Mouse (Mus musculus) myocyte (in vitro differentiated cells): Measurements from ENCODE around the gene Gp1ba. TPM values are rescaled to one million over a fixed set of nuclear protein-coding genes. Genes with fewer than 3 reads are reported as not detected.

Experiments used
- H3K27me3 ChIP-seq: one replicate; pipeline ENCODE4 v1.6.1; 2011; ENCODE audit not compliant: control insufficient read depth, insufficient read depth, insufficient read length
- H3K36me3 ChIP-seq: one replicate; pipeline ENCODE4 v1.6.1; 2011; ENCODE audit not compliant: control insufficient read depth, insufficient read depth
- H3K4me2 ChIP-seq: one replicate; pipeline ENCODE4 v1.6.1; 2011; ENCODE audit warnings: low read depth, control low read depth
- H3K4me3 ChIP-seq: one replicate; pipeline ENCODE4 v1.5.1; 2011; ENCODE audit warnings: mild to moderate bottlenecking, control low read depth, moderate library complexity
- H3K79me2 ChIP-seq: one replicate; pipeline ENCODE4 v1.6.1; 2011; ENCODE audit not compliant: control insufficient read depth, insufficient read depth
- H3ac ChIP-seq: one replicate; pipeline ENCODE4 v1.6.1; 2011; ENCODE audit not compliant: control insufficient read depth, insufficient read length
- E2F4 ChIP-seq: IDR thresholded peaks from one replicate; pipeline ENCODE4 v1.6.1; 2011; ENCODE audit warnings: mild to moderate bottlenecking, control low read depth, moderate library complexity; ENCODE audit not compliant: insufficient read depth
- MYOG ChIP-seq, 3 experiments: IDR thresholded peaks; one replicate each; pipeline ENCODE4 v1.6.1; 2011; ENCODE audit warnings: control low read depth in 2 of 3, low read depth in 2 of 3, mild to moderate bottlenecking in 2 of 3; ENCODE audit not compliant: insufficient read length in 2 of 3, control insufficient read depth in 1 of 3, insufficient read depth in 1 of 3
- REST ChIP-seq: IDR thresholded peaks from one replicate; pipeline ENCODE4 v1.6.1; 2011; ENCODE audit warnings: mild to moderate bottlenecking, control low read depth, moderate library complexity; ENCODE audit not compliant: insufficient read depth, insufficient read length
- polyA plus RNA-seq: library from polyadenylated mRNA; unstranded; fragments of >200 nt; fragmentation: generic; extraction: Trizol; gene quantifications from one replicate; pipeline ENCODE4 v1.2.1, GENCODE M21; 2012; ENCODE audit warnings: missing spikeins

Gp1ba gene
- polyA plus RNA-seq, 1 experiment = 0.22 TPM

DNA sequence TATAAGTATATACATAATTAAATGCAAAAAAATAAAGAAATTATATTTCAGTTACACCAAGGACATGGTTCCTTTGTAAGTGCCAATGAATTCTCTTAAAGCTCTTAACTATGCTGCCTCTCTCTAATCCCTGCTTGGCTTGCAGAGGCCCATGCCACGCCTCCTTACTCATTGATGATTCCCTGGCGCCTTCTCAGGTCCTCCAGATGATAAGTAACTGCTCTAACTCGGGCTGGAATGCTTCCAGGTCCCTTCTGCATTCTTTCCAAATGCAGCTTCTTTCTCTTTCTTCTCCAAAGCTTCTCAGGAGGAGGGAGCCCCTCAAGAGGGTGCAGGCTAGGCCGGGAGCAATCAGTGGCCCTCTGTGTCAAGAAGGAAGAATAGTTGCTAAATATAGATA lies 50.7 kb downstream of the Gp1ba start:
- no peaks in the 10 kb centered on the region for H3K79me2 ChIP-seq
- H3K4me3 ChIP-seq = no peak overlapping the region
- H3K27me3 ChIP-seq = no peaks in the 10 kb centered on the region
- H3K36me3 ChIP-seq = no peaks in the 10 kb centered on the region
- no peak overlapping the region for H3K4me2 ChIP-seq
- H3ac ChIP-seq = no peak overlapping the region
- no peak for TF ChIP-seq MYOG (IDR thresholded peaks at IDR 0.05; ENCODE audit: control insufficient read depth in 1 of 3, insufficient read depth in 1 of 3, insufficient read length in 2 of 3, low read depth in 2 of 3)
- TF ChIP-seq REST = no peak
- no peak for TF ChIP-seq E2F4

Other genes starting within 250 kb of the Gp1ba start
- gene Pelp1, start 229.1 kb upstream of the Gp1ba start, polyA plus RNA-seq = 26.5 TPM
- gene Arrb2, start 206.5 kb upstream of the Gp1ba start, polyA plus RNA-seq = 20.1 TPM
- 29.6 TPM for gene Med11, start 187.2 kb upstream of the Gp1ba start, polyA plus RNA-seq
- gene Zmynd15, start 179.7 kb upstream of the Gp1ba start, polyA plus RNA-seq = not detected
- 0.08 TPM for gene Cxcl16, start 179.1 kb upstream of the Gp1ba start, polyA plus RNA-seq
- gene Tm4sf5, start 133.9 kb upstream of the Gp1ba start, polyA plus RNA-seq = not detected
- gene Vmo1, start 124.5 kb upstream of the Gp1ba start, polyA plus RNA-seq = not detected
- gene Gltpd2, start 119.9 kb upstream of the Gp1ba start, polyA plus RNA-seq = not detected
- 575 TPM for gene Psmb6, start 113.8 kb upstream of the Gp1ba start, polyA plus RNA-seq
- not detected for gene Gm40193, start 106.2 kb upstream of the Gp1ba start, polyA plus RNA-seq
- 10.2 TPM for gene Pld2, start 99.1 kb upstream of the Gp1ba start, polyA plus RNA-seq
- 34.4 TPM for gene Mink1, start 76.2 kb upstream of the Gp1ba start, polyA plus RNA-seq
- 0.10 TPM for gene 4930544D05Rik, start 23.3 kb upstream of the Gp1ba start, polyA plus RNA-seq
- gene Chrne, start 19.9 kb upstream of the Gp1ba start, polyA plus RNA-seq = 5.3 TPM
- gene Rnf167, start 8.1 kb downstream of the Gp1ba start, polyA plus RNA-seq = 16.7 TPM
- gene Slc25a11, start 8.4 kb downstream of the Gp1ba start, polyA plus RNA-seq = 165 TPM
- 2,636 TPM for gene Pfn1, start 15.5 kb downstream of the Gp1ba start, polyA plus RNA-seq
- 1,792 TPM for gene Eno3, start 18.1 kb downstream of the Gp1ba start, polyA plus RNA-seq
- 52.4 TPM for gene Spag7, start 30.3 kb downstream of the Gp1ba start, polyA plus RNA-seq
- 11.9 TPM for gene Camta2, start 49.0 kb downstream of the Gp1ba start, polyA plus RNA-seq
- 1.1 TPM for gene Inca1, start 61.0 kb downstream of the Gp1ba start, polyA plus RNA-seq
- 96.3 TPM for gene Kif1c, start 61.4 kb downstream of the Gp1ba start, polyA plus RNA-seq
- gene Zfp3, start 125.1 kb downstream of the Gp1ba start, polyA plus RNA-seq = 2.7 TPM
- 0.10 TPM for gene Scimp, start 173.5 kb downstream of the Gp1ba start, polyA plus RNA-seq
- 16.1 TPM for gene Rabep1, start 205.7 kb downstream of the Gp1ba start, polyA plus RNA-seq